Mouse (Mus musculus) layer of hippocampus, adult 11-12 months (tissue): ENCODE data around the gene Adora1.
A peak's percentile ranks its signal among the peaks of the same experiment; 100 is the strongest.

ENCODE experiments used
- DNase-seq: peaks from one replicate; pipeline ENCODE4 v3.0.0; 2022; ENCODE audit warnings: low spot score

The Adora1 gene

DNA sequence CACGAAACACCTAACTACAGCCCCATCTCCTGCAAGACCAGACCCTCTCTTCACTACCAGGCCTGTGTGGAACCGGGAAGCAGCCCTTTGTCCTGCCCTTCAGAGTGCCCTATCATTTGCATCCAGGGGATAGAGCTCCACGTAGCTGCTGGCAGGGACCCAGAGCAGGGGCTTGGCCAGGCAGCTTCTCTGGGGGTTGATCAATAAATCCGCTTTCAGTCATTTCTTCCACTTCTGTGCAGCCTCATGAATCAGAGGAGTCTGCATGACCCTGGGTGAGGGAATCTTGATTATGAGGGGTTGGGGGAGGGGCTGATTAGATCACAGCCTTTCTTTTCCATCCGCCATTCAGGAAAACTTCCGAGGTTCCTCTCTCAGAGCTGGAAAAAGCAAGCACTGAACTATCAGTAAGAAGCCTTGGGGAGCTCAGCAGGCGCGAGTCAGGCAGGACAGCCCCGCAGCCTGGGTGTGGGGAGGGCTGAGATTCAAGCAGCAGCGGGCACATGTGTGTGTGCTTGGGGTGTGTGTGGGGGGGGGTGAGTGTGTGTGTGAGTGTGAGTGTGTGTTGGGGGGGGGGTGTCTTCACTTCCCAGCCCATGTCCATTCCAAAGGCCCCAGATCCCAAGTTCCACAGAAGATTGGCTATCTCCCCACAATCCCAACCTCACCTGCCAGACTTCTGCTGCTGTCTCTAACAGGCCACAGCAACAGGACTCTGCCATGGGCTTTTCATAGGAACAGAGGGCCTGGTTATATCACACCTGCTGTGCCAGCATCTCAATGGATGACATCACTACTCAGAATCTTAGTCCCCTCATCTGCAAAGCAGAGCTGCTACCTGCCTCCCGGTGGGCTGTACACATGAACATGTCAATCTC is 19.2 kb downstream of the Adora1 start:
- DNase-seq = no peak

DNA sequence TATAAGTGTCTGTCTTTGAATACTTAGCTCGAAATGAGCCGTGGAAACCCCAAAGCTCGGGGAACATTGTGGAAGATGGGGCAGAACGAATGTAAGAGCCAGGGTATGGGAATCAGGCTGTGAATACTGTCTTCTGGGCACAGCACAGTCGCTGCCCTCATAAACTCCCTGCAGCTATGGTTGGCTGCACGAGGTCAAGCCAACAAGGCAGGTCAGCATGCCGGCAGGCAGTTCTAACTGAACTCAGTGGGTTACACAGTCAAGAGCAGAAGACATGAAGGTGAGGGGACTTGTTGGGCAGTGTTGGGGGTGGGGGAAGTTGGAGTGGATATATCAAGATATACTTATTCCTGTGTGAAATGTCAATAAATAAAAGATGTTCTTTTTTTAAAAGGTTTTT is 20.2 kb downstream of the Adora1 start:
- DNase-seq = no peak

DNA sequence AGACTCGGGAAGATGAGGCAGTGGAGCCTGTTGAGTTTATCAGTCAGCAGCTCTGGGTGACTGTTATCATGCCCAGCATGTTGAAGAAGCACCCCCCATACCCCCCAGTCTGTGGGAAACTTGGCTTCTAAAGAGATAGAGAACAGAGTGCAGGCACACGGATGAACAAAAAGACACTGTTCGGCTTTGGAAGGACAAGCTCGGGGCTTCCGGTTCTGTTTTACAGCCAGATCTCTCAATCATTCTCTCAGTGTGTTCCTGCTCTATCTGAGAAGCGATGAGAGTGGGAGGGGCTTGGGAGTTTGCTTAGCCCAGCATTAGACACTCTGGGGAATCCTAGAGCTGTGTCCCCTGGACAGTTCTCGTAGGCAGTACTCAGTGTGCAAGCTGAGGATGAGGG is 21.8 kb downstream of the Adora1 start:
- DNase-seq = no peak

DNA sequence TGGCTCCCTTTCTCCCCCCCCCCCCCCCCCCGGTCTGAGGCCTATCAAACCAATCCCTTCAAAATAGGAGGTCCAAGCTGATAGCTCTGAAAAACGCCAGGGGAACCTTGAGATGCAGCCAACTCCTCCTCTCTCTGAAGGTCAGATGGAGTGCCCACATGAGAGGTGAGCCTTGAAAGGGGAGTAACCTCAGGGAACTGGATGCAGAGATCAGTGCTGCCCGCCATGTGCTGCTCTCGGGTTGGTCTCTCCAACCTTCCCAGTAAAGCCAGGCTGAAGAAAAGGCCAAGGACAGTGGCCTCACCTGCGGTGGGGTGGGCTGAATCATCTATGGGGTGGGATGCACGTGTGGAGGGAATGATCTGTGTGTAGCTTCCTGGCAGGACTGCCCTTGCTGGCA is 22.9 kb downstream of the Adora1 start:
- DNase-seq = no peak

DNA sequence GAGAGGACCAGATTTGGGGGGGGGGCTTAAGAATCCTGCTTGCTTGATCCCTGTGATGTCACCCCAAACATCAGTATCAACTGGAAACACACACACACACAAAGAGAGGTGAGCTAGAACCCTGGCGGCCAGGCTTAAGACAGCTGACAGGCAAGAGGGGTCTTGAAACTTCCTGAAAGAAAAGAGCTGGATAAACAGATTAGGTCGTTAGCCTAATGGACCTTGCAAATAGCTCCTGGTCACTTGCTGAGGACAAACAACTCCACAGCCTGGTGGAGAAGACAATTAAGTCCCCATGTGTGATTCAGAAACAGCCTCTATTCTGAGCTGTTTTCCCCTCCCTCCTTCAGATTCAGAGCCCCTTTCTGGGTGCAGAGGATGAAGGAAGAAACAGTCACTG is 23.6 kb downstream of the Adora1 start:
- no peak for DNase-seq

DNA sequence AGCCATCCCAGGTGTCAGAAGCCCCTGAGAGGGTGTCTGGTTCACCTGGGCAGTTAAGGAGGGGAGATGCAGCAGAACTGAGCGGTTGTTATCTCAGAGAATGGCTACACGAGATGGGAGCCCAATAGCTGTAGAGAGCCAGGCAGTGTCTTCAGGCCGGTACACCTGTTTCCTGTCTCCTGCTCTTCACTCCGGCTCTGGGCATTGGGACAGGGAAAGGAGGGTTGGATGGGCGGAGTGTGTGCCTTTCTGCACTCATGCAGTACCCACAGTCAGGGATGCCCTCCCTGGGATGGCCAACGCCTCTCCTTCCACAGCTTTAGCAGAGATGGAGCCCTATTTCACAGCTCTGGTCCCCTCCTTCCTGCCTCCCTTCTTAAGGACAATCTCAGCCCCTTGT is 24.2 kb downstream of the Adora1 start:
- DNase-seq = no peak

DNA sequence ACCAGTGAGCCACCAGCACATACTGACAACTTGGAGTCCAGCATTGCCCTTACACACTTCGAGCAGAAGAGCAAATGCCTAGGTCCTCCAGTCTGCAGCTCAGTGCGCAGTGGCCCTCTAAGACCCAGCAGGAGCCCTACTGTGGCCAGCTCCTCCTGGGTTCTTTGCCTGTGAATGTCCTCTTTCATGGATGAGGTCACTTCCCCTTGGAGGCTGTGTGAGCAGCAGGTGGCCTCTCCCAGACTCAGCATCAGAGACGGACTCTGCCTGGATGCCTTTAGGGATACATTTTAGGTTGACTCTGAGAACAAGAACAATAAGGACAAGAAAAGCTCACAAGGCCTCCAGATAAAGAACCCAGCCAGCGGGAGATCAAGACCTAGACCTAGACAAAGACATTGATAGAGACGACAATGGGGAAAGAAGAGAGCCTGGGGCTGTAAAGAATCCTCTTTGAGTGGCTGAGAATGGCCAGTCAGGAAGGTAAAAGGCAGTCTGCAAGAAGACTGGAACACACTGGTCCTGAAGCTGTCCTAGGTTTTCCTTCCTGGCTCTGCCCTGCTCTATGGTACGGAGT is 25.0 kb downstream of the Adora1 start:
- DNase-seq = no peak

DNA sequence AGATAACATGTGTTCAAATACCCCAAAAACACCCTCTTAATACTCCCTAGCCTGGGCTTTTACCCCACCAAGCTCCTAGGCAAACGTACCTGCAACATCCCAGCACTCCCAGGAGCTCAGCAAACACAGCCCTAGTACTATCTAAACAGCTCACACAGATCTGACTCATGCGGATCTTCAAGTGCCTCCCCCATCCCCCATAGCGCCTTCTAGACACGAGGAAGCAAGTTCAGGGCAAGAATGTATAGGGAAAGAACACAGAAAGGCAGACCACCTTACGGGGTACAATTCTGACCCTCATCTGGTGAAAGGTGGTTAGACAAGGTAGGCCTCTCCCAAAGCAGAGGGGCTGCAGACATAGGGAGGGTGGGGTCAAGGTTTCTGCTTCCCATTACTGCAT is 29.1 kb downstream of the Adora1 start:
- DNase-seq = no peak

DNA sequence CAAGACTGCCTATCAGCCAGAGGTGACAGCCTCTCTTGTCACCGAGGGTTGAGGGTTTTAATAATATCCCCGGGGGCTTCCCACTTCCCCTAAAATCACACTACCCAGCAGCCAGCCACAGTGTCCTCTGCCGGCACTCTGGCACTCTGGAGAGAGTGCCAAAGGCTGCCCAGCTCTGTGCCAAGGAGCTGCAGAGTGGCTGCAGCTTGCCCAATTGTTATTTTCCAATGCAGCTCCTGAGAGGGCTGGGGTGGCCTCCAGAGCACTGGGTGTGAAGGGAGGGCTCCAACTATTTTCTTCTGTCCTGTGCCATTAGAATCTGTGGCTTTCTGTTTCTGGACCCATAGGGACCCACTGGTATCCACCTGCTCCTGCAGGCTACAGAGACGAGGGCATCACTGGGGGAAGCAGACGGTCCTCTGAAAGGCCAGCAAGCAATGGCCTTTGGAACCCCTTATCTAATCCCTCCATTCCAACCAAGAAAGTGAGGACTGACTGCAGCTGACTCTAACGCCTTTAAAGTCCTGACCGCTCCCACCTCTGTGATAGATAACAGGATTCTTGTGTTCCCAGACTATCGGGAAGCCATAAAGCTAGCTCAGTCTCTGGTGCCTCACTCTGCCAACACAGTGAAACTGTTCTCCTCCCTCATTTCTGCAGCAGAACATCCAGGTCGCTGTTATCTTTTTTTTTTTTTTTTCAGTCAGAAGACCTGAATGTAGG is 29.8 kb downstream of the Adora1 start:
- no peak for DNase-seq

DNA sequence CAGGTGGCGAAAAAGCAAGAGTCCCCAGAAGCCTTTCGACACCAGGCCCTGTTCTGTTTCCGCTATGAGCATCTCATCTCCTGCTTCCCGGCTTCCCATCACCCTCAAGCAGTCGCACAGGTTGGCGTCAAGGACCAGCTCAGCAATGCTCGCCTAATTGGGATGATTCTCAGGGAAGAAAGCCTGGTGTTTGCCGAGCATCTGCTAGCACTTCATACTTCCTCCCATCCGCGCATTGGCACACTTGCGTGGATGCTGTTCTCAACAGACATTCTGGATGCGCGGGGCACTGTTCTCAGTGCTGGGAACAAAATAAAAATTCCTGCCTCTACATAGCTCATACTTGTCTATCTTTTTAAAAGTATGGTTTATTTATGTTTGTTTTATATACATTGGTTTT is 31.0 kb downstream of the Adora1 start:
- DNase-seq = peak; percentile 72

DNA sequence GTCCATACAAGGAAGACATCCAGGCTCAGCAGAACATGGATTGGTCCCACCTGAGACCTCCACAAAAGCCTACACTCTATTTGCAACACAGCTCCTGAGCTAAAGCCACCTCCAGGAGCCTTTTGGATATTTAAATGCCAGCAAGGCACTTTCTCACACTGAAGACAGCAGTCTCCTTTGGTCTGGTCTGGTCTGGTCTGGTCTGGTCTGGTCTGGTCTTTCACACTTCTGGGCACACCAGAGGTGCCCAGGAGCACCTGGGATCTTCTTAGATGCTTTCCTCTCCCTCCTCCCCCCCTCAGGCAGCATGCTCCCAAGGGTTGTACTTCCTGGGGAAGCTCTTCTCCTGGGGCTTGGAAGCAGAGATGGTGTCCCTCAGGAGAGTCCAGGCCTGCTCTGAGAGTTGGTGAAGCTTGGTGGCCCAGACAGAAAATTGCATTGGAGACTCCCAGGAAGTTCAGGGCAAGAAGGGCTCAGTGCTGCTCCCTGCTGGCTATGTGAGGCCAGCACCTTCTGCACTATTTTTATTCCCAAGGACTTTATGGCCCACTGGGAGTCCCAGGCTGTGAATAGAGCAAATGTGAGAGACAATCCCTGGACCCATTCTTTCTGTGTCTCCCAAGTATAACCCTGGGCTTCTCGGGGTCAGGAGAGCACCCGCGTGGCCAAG is 33.3 kb downstream of the Adora1 start:
- peak; percentile 75 for DNase-seq

DNA sequence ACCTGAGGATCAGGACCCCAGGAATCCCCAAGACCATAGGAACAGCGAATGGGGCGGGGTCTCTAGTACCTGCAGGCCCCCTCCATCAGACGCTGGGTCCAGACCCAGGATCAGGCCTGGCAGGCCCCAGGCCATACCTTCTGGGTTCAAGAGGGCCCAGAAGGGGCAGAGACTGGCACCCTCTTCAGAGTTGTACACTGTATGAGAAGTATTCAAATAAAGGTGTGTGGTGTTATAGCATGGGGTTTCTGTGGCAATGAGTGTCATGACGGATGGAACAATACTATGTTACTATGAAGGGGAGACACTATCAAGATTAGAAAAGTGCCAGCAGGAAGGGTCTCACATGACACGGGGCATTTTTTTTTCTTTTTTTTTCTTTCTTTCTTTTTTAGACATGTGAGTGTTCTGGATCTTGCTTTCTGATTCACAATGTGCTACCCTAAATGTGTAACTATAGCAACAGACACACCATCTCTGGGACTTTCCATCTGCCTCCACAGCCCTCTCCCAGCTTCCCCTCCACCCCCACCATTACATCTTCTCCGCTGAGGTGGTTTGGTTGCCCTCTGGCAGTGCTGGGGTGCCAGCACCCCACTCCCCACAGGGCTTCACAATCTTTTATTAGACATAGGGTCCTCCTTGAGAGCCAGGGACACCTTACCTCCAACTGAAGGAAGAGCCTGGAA is 34.1 kb downstream of the Adora1 start:
- no peak for DNase-seq

DNA sequence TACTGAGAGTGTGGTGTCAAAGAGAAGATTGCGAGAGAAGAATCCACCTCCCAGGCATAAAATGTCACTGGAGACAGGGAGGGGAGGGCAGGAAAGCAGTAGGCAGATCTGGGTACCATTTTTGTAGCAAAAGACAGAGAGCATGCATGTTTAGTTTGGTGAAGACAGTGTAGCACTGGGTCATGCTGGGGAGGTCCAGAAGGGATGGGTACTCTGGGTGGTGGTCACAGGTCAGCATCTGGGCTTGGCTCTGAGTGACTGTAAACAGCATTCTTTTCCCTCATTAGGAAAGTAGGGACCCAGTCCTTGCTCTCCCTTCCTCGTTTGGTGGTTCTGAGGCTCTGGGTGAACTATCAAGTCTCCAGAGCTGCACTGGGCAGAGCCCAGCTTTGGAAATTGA is 34.8 kb downstream of the Adora1 start:
- DNase-seq = no peak

DNA sequence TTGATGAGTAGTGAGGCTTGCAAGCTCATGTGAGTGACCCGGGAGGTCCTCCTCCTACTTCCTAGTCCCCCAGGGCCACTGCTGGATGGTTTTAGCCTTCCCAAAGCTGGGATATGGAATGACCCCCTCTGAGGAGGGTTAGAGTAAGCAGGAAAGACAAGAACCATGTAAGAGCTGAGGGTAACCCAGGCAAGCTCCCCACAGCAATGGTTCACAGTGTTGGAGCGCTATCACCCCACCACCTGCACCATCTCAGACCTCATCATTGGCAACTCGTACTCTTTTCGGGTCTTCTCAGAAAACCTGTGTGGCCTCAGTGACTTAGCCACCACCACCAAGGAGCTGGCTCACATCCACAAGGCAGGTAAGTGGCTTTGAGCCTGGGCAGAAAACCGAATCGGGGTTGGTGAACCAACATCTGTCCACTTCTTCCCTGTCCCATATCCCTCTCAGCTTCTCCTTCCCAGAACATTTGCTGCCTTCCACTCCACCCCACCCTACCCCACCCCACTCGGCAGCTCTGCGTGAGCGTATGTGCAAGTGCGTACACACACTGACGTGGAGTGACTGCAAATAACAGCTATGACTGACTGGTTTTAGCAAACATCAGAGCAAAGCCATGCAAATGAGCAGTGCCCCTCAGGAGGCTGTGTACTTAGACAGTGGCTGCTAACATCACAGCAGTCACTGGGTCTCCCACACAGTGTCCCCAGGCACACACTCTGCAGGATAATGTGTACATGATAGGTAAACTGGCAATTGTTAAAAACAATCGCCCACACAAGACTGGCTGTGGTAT is 36.8 kb downstream of the Adora1 start:
- DNase-seq = no peak

DNA sequence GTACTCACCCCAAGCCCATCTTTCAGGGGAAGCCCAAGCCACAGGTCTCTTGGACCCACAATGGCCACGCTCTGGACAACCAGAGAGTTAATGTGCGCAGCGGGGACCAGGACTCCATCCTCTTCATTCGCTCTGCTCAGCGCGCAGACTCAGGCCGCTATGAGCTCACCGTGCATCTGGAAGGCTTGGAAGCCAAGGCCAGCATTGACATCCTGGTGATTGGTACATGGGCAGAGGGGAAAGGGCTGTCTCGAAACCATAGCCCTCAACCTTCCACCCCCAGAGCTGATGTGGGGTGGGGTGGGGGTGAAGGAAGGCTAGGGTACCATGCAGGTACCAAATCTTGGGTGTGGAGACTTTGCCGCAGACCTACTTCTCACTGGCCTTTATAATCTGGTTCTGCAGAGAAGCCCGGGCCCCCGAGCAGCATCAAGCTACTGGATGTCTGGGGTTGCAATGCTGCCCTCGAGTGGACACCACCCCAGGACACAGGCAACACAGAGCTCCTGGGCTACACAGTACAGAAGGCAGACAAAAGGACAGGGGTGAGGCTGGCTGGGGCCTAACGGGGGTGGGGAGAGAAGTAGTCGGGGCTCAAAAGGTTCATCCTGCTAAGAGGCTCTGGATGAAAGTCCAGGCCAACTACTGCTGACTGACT is 37.8 kb downstream of the Adora1 start:
- DNase-seq = no peak

DNA sequence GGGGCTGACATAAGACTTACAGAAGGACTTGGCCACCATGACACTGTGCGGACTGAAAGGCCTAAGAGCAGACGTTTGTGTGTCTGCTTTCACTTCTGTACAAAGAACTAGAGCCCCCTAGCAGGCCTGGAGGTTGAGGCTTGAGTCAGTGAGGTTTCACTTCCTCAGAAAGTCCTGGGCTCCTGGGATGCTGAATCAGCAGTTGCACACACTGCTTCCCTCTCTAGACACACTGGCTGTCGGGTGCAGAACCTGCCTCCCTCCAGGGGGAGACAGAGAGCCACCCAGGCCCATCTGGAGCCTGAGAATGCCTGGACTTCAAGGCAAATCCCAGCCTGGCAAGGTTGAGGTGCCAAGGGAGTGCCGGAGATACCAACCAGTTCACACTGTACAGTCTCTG is 38.8 kb downstream of the Adora1 start:
- peak; percentile 91 for DNase-seq

DNA sequence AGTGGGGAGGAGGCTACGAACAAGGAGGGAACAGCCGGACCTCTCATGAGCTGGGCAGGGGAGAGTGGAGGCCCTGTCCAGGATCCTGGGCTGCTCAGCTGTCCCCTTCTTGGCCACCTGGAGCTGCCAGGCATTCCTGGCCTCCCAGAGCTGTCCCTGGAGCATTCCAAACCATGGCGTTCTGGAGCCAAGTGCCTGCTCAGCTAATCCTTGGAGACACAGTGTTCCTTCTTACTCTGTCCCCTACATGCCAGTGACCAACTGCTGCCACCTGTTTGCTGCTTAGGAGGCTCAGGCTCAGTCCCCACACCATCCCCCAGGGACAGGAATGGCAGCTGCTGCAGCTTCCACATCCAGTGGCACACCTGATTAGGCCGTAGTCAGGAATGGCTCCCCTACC is 39.3 kb downstream of the Adora1 start:
- DNase-seq = no peak

DNA sequence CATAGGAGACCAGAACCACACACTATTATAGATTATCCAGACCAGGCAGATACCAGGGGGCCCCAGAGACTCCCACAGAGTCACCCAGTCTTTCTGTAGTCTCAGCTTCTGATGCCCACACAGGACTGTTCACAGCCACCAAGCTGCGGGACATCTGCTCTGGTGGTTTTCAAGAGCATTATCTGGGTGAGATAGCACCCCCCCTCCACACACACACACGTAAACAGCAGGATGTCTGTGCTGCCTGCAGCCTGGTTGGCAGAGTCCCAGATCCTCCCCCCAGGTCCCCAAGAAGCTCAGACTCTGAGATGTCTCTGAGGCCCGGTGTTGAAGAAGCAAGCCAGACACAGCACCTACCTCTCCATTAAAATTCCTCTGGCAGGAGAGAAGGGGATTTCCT is 39.7 kb downstream of the Adora1 start:
- DNase-seq = peak; percentile 75

DNA sequence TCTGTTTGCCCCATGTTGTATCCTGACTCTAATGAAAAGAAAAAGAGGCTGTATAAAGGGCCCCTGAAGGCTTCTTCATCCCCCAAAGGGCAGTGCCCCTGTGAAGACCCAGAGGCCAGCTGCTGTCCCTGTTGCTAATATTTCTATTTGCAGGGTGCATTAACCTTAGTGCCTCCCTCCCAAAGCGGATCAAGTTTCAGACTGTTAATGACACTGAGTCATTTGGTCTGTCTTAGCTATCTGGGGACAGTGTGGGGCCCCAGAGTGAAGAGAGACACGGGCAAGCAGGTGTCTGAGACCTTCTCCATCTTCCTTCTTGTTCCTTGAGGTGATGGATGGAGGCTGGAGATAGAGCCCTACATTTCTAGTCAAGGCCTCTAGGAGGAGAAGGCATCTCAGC is 40.1 kb downstream of the Adora1 start:
- no peak for DNase-seq

DNA sequence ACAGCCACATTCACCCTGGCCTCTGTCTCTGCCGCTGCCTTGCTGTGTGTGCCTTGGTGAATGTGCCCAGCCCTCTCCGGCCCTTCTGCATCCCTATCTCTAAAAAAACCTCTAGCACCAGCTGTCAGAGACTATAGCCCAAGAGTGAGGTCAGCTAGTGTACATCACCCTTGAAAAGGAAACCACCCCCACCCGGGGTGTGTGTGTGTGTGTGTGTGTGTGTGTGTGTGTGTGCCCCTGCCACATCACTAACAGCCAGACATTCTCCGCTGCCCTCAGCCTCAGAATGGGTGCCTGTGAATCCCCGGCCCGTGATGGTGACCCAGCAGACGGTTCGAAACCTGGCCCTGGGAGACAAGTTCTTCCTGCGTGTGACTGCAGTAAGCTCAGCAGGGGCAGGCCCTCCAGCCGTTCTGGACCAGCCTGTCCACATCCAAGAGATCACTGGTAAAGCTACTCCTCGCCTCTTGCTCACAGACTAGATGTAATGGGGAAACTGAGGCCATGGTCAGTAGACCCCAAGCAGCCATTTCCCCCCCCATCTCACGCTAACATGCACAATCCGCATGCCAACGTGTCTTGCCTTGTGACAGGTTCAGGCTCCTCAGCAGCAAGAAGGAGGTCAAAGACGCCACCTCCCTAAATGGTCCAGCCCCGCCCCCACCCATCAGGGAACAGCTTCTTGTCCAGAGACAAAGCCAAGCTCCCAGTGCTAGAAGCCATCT is 40.8 kb downstream of the Adora1 start:
- DNase-seq = no peak
